Mouse (Mus musculus) CH12.LX (cell line): ENCODE results near the gene Rgs14. TPM values are rescaled to one million over a fixed set of nuclear protein-coding genes. Genes with fewer than 3 reads are reported as not detected.

Experiments
- DNase-seq: peaks from one replicate; pipeline ENCODE4 v3.0.0-alpha.2; 2013; ENCODE audit errors: extremely low read depth
- H3K27ac ChIP-seq: 2 replicates; pipeline ENCODE4 v1.5.1; 2012; ENCODE audit warnings: low read depth, mild to moderate bottlenecking, control low read depth, moderate library complexity; ENCODE audit not compliant: insufficient read depth
- H3K27me3 ChIP-seq: replicated peaks from 2 replicates; pipeline ENCODE3; 2012; ENCODE audit warnings: inconsistent platforms
- H3K36me3 ChIP-seq, 2 experiments: replicated peaks in 1 of 2; 2 replicates each; pipeline versions ENCODE3 to v1.6.1; 2012; ENCODE audit warnings: inconsistent platforms in 1 of 2, low read length in 1 of 2, mild to moderate bottlenecking in 1 of 2, mixed read lengths in 1 of 2, moderate library complexity in 1 of 2; ENCODE audit not compliant: control insufficient read depth in 1 of 2, insufficient read depth in 1 of 2
- H3K4me1 ChIP-seq, 2 experiments: 2 replicates each; pipeline ENCODE4 v1.6.1; 2012; ENCODE audit warnings: inconsistent platforms in 1 of 2, moderate library complexity in 1 of 2; ENCODE audit not compliant: insufficient read depth in 2 of 2, control insufficient read depth in 1 of 2
- H3K4me2 ChIP-seq: 2 replicates; pipeline ENCODE4 v1.6.1; 2012; ENCODE audit warnings: low read depth, mild to moderate bottlenecking, control low read depth; ENCODE audit not compliant: poor library complexity, insufficient read depth, severe bottlenecking
- H3K4me3 ChIP-seq, 3 experiments: fragments of 150-350 bp in 1 of 3; sonication (generic) in 1 of 3; replicated peaks in 1 of 3; 2 replicates each; pipeline versions ENCODE3 to v1.5.1; 2011 to 2012; ENCODE audit warnings: low read depth in 2 of 3, low read length in 2 of 3, mild to moderate bottlenecking in 2 of 3, moderate library complexity in 2 of 3, control low read depth in 1 of 3, improper control_type of control experiment in 1 of 3, inconsistent platforms in 1 of 3, mixed read lengths in 1 of 3; ENCODE audit not compliant: poor library complexity in 1 of 3
- H3K79me2 ChIP-seq: replicated peaks from 2 replicates; pipeline ENCODE4 v1.6.1; 2012; ENCODE audit warnings: mild to moderate bottlenecking, moderate library complexity; ENCODE audit not compliant: control insufficient read depth, poor library complexity, insufficient read depth, severe bottlenecking; ENCODE audit errors: extremely low read depth
- H3K9ac ChIP-seq: 2 replicates; pipeline ENCODE4 v1.6.1; 2012; ENCODE audit warnings: low read depth, mild to moderate bottlenecking, control low read depth, moderate library complexity; ENCODE audit not compliant: insufficient read depth
- H3K9me3 ChIP-seq: replicated peaks from 2 replicates; pipeline ENCODE3; 2012; ENCODE audit warnings: low read length, inconsistent platforms, mixed read lengths
- E2F4 ChIP-seq: IDR thresholded peaks from 2 replicates; pipeline ENCODE4 v1.6.1; 2011; ENCODE audit warnings: low read depth, low read length, improper control_type of control experiment; ENCODE audit not compliant: insufficient replicate concordance
- ELF1 ChIP-seq: IDR thresholded peaks from 2 replicates; pipeline ENCODE4 v1.6.1; 2014; ENCODE audit warnings: low read depth, mild to moderate bottlenecking, inconsistent platforms, low read length, improper control_type of control experiment
- EP300 ChIP-seq: IDR thresholded peaks from 2 replicates; pipeline ENCODE4 v1.6.1; 2011; ENCODE audit warnings: low read length, improper control_type of control experiment
- HCFC1 ChIP-seq: IDR thresholded peaks from 2 replicates; pipeline ENCODE4 v1.6.1; 2012; ENCODE audit warnings: low read depth, mild to moderate bottlenecking, inconsistent platforms, low read length, improper control_type of control experiment
- IRF4 ChIP-seq: IDR thresholded peaks from 2 replicates; pipeline ENCODE4 v1.6.1; 2014; ENCODE audit warnings: low read depth, mild to moderate bottlenecking, inconsistent platforms, low read length, improper control_type of control experiment
- MEF2A ChIP-seq: IDR thresholded peaks from 2 replicates; pipeline ENCODE4 v1.6.1; 2014; ENCODE audit warnings: low read depth, mild to moderate bottlenecking, inconsistent platforms, low read length, improper control_type of control experiment, borderline replicate concordance
- NRF1 ChIP-seq: IDR thresholded peaks from 2 replicates; pipeline ENCODE4 v1.6.1; 2014; ENCODE audit warnings: low read depth, mild to moderate bottlenecking, inconsistent platforms, low read length, improper control_type of control experiment, moderate library complexity
- PAX5 ChIP-seq: IDR thresholded peaks from 2 replicates; pipeline ENCODE4 v1.6.1; 2012; ENCODE audit warnings: low read length, inconsistent platforms, mixed read lengths
- TCF12 ChIP-seq: IDR thresholded peaks from 2 replicates; pipeline ENCODE4 v1.6.1; 2014; ENCODE audit warnings: low read depth, mild to moderate bottlenecking, inconsistent platforms, low read length, improper control_type of control experiment
- ZKSCAN1 ChIP-seq: IDR thresholded peaks from 2 replicates; pipeline ENCODE4 v1.6.1; 2012; ENCODE audit warnings: low read depth, inconsistent platforms, low read length, improper control_type of control experiment, borderline replicate concordance
- dilution Hi-C: fragments of 300-500 bp; cut with MboI; formaldehyde crosslinking; loops from 2 replicates; pipeline ENCODE4 v1.14.3; 2020; ENCODE audit warnings: low sequenced_read_pairs; ENCODE audit not compliant: extremely low pct_unique_long_range_greater_than_20kb, extremely low pct_ligation_motif_present
- in situ Hi-C: fragments of 300-500 bp; cut with MboI; formaldehyde crosslinking; loops from 3 replicates; pipeline ENCODE4 v1.14.3; 2019; ENCODE audit warnings: low sequenced_read_pairs, low pct_ligation_motif_present, low pct_unique_long_range_greater_than_20kb, mixed read lengths
- polyA plus RNA-seq: library from polyadenylated mRNA; unstranded; fragments of >175 nt; gene quantifications from 2 replicates; pipeline ENCODE4 v1.2.1, GENCODE M21; 2012; ENCODE audit warnings: low read depth; ENCODE audit not compliant: insufficient read length
- total RNA-seq, 2 experiments: library from RNA; depleted of rRNA; stranded (reverse); fragments of 300-350 nt in 1 of 2; fragments of >200 nt in 1 of 2; gene quantifications; 2 replicates each; pipeline ENCODE4 v1.2.3; 2012 to 2014

Gene Rgs14
- total and polyA plus RNA-seq, 3 experiments, result 6.3 to 8.0 (median 7.6) TPM

- Histone ChIP-seq H3K4me3 (no peak overlapping the region), H3K36me3 (peaks cover 0 to 5% of the 10 kb centered on the region in 2 experiments), H3K79me2 (no peaks in the 10 kb centered on the region), H3K4me2 (no peak overlapping the region), H3K27ac (no peak overlapping the region), H3K27me3 (no peaks in the 10 kb centered on the region), H3K9me3 (no peaks in the 10 kb centered on the region), H3K9ac (no peak overlapping the region), H3K4me1 (peaks cover 22 to 61% of the 10 kb centered on the region in 2 experiments)
- no peak for DNase-seq
- TF ChIP-seq ELF1, result no peak
- no peak for TF ChIP-seq NRF1
- TF ChIP-seq EP300, result no peak
- dilution Hi-C loops, result no loop called here
- in situ Hi-C loops, result no loop called here
These were observed 1.6 kb downstream of the Rgs14 start for GRCm38 (mm10) chr13:55371007-55371681.

GRCm38 (mm10) chr13:55371740-55372139, 2.2 kb downstream of the Rgs14 start:
- Histone ChIP-seq H3K36me3 (peaks cover 0 to 5% of the 10 kb centered on the region in 2 experiments), H3K9me3 (no peaks in the 10 kb centered on the region), H3K27ac (no peak overlapping the region), H3K4me1 (peaks cover 22 to 61% of the 10 kb centered on the region in 2 experiments)
- TF ChIP-seq IRF4, result no peak
- no peak for TF ChIP-seq PAX5
- TF ChIP-seq HCFC1, result no peak
- TF ChIP-seq NRF1, result no peak
- no peak for TF ChIP-seq MEF2A
- TF ChIP-seq, all 38 proteins: peak for 0
- Histone ChIP-seq H3K27me3 (no peaks in the 10 kb centered on the region), H3K79me2 (no peaks in the 10 kb centered on the region), H3K4me2 (no peak overlapping the region), H3K9ac (no peak overlapping the region), H3K4me3 (no peak overlapping the region)
- no peak for DNase-seq
- dilution Hi-C loops, result no loop called here
- in situ Hi-C loops, result no loop called here

- H3K9me3 ChIP-seq, result no peaks in the 10 kb centered on the region
- no peaks in the 10 kb centered on the region for H3K27me3 ChIP-seq
- no peak overlapping the region for H3K27ac ChIP-seq
- H3K4me1 ChIP-seq, result peaks cover 17 to 48% of the 10 kb centered on the region in 2 experiments
- no peak overlapping the region for H3K4me2 ChIP-seq
- dilution Hi-C loops, result no loop called here
- no peak overlapping the region for H3K4me3 ChIP-seq
- TF ChIP-seq E2F4 (no peak), TCF12 (no peak), ZKSCAN1 (no peak)
- DNase-seq, result no peak
- no peak overlapping the region for H3K9ac ChIP-seq
- no peaks in the 10 kb centered on the region for H3K79me2 ChIP-seq
- peaks cover 12 to 24% of the 10 kb centered on the region in 2 experiments for H3K36me3 ChIP-seq
- in situ Hi-C loops, result no loop called here
These were observed 4.8 kb downstream of the Rgs14 start for GRCm38 (mm10) chr13:55374206-55374924.
